Mouse (Mus musculus) spleen, adult 2 months (tissue): ENCODE measurements around the gene Kctd2.

Experiments used
- CTCF ChIP-seq: fragments of 200-500 bp; IDR thresholded peaks from 2 replicates; pipeline ENCODE4 v1.5.1; 2011; ENCODE audit warnings: mild to moderate bottlenecking, inconsistent platforms; ENCODE audit not compliant: insufficient read depth, insufficient read length, insufficient replicate concordance; ENCODE audit errors: extremely low read depth
- POLR2A ChIP-seq: fragments of 200-500 bp; IDR thresholded peaks from 2 replicates; pipeline ENCODE4 v1.6.1; 2011; ENCODE audit warnings: low read depth, low read length, inconsistent platforms

- TF ChIP-seq CTCF (no peak), POLR2A (no peak)
Observed at GRCm38 (mm10) chr11:115384587-115384986, 35.3 kb upstream of the Kctd2 start.
